Mouse (Mus musculus) cerebellum, adult 2 months (tissue): ENCODE measurements around the gene Coro1a. TPM values are rescaled to one million over a fixed set of nuclear protein-coding genes. Genes with fewer than 3 reads are reported as not detected.
"Not testable (repeated sequence)": the region's sequence is repeated elsewhere in the genome, so short reads cannot be mapped to it uniquely, and the experiment has no call there.

Experiments used
- DNase-seq, 2 experiments: peaks; one replicate each; pipeline ENCODE4 v3.0.0; 2021
- H3K27ac ChIP-seq: fragments of 200-500 bp; 2 replicates; pipeline ENCODE4 v1.5.1; 2012; ENCODE audit warnings: low read length, control low read depth, inconsistent platforms; ENCODE audit not compliant: insufficient read depth
- H3K27me3 ChIP-seq: fragments of 200-500 bp; 2 replicates; pipeline ENCODE4 v1.6.1; 2012; ENCODE audit warnings: inconsistent platforms, mild to moderate bottlenecking, low read length, moderate library complexity; ENCODE audit not compliant: control insufficient read depth, insufficient read depth
- H3K4me1 ChIP-seq: fragments of 200-500 bp; 2 replicates; pipeline ENCODE4 v1.6.1; 2011; ENCODE audit warnings: low read length; ENCODE audit not compliant: control insufficient read depth, insufficient read depth
- H3K4me3 ChIP-seq: fragments of 200-500 bp; replicated peaks from 2 replicates; pipeline ENCODE3; 2011; ENCODE audit warnings: mild to moderate bottlenecking, low read depth, low read length, control low read depth; ENCODE audit not compliant: insufficient read depth
- CTCF ChIP-seq: fragments of 200-500 bp; IDR thresholded peaks from 2 replicates; pipeline ENCODE4 v1.5.1; 2011; ENCODE audit warnings: low read depth, mild to moderate bottlenecking, control low read depth, low read length, moderate library complexity, borderline replicate concordance; ENCODE audit not compliant: insufficient read depth
- POLR2A ChIP-seq: fragments of 200-500 bp; IDR thresholded peaks from 2 replicates; pipeline ENCODE4 v1.6.1; 2011; ENCODE audit warnings: low read length, control low read depth, borderline replicate concordance; ENCODE audit not compliant: insufficient read depth
- WGBS: fragments of 180-500 bp; shearing (Covaris S2); methylation state at CpG from one replicate; pipeline ENCODE4 v1.1.7; 2018; 5-methylcytosine and 5-hydroxymethylcytosine counted together
- polyA plus RNA-seq: library from polyadenylated mRNA; depleted of rRNA; stranded (reverse); fragments of >200 nt; gene quantifications from 2 replicates; pipeline ENCODE4 v1.2.3, GENCODE M21; 2012

Gene Coro1a
- polyA plus RNA-seq, 1 experiment: 110 TPM

DNA sequence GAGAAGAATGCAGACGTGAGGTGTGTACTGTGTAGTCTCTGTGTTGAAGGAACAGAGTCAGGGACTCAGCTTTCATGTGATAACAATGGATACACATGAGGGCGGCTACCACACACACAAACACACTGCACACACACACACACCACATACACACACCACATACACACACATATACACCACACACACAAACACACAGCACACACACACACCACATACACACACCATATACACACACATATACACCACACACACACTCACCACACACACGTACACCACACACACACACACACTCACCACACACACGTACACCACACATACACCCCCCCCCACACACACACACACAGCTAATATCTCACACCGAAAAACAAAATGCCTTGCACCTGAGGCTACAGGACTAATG is 33.9 kb upstream of the Coro1a start:
- DNase-seq: no peak
- H3K4me3 ChIP-seq: no peak overlapping the region
- no peaks in the 10 kb centered on the region for H3K4me1 ChIP-seq
- 88% methylated on average over 5 of the region's 5 CpGs for WGBS
- H3K27me3 ChIP-seq: no peaks in the 10 kb centered on the region
- no peak overlapping the region for H3K27ac ChIP-seq
- TF ChIP-seq POLR2A: no peak
- no peak for TF ChIP-seq CTCF

DNA sequence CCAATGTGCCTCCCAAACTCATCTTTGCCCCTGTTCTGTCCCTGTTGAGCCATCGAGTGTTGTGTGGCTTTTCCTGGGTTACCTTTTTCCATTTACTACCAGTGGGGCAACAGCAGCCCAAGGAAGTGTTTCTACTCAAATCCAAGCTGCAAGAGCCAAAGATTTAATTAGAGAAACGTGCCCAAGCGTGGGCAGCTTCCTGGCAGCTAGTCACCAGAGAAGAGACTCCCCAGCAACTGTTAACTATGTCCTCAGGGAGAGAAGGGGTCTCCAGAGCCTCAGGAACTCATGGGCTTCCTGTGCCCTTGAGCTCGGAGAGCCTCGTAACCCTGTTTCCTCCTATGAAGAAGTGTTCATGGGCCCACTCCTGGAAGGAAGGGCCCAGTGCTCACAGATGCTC is 33.4 kb upstream of the Coro1a start:
- H3K4me3 ChIP-seq: no peak overlapping the region
- WGBS: 59% methylated on average over 5 of the region's 5 CpGs
- TF ChIP-seq CTCF (no peak), POLR2A (no peak)

DNA sequence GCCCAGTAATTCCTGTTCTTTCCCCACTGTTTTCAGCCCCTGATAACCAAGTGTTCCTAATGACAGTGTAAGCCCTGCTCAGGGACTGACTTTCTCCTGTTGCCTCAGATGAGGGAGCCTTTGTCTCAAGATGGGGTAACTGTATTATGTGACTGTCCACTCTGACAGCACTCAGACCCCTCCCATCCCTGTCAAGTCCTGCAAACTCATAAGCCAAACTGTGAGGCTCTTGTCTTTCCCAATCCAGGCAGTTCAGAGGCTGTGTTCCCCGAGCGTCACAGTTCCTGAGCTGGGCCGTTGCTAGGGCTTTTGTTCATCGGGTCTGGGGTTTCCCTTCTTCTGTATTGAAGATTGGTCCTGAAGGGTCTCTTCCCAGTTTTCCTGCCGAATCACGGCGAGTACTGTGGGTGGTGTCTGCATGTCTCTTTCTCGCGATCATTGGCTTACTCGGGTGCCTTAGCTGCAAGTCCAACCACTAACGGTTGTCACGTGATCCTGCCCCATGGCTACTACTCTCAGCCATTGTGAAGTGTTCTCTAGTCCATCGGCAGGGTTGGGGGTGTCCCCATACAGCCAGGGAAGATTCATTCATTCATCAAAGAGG is 32.6 kb upstream of the Coro1a start:
- Histone ChIP-seq H3K27me3 (no peaks in the 10 kb centered on the region), H3K4me3 (peak overlapping the region; percentile 4), H3K27ac (no peak overlapping the region), H3K4me1 (no peaks in the 10 kb centered on the region)
- WGBS: 48% methylated on average over 13 of the region's 13 CpGs
- DNase-seq: no peak
- TF ChIP-seq CTCF (no peak), POLR2A (no peak)

More for the DNA sequence above, 33.4 kb upstream of the Coro1a start:
- DNase-seq: no peak
- H3K27me3 ChIP-seq: no peaks in the 10 kb centered on the region
- H3K27ac ChIP-seq: no peak overlapping the region
- H3K4me1 ChIP-seq: no peaks in the 10 kb centered on the region

DNA sequence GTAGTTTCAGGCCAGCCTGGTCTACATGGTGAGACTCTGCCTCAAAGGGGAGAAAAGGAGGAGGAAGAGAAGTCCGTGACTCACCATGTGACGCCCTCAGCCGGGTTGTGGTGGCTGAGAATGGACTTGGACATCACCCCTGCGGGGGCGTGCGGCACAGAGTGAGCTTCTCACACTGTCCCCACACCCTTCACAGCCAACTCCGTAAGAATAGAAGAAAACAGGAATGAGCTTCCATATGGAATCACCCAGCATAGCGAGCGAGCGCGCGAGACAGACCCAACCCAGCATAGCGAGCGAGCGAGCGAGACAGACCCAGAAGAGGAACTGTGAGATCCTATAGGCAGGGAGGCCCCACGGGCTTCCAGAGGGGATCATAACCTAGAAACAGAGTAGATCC is 32.0 kb upstream of the Coro1a start:
- Histone ChIP-seq H3K27ac (no peak overlapping the region), H3K27me3 (no peaks in the 10 kb centered on the region), H3K4me3 (no peak overlapping the region), H3K4me1 (no peaks in the 10 kb centered on the region)
- WGBS: 63% methylated on average over 17 of the region's 17 CpGs
- TF ChIP-seq CTCF (no peak), POLR2A (no peak)
- no peak for DNase-seq

DNA sequence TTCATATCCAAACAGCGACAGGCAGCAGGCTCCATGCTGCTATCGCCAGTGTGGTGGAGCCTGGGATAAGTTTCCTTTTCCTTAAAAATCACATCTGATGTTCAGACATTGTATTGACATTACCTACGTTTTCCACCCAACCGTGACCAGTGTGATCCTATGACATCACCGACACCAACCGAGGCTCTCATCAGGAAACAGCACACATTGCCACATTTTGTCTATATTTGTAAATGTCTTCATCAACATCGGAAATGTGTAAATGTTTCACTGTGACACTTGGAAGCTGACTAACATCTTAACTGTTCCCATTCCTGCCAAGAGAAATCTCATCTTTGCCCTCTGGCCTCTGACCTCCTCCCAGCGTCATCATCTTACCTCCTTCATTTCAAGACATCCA is 28.5 kb upstream of the Coro1a start:
- Histone ChIP-seq H3K4me3 (no peak overlapping the region), H3K27me3 (no peaks in the 10 kb centered on the region), H3K4me1 (no peaks in the 10 kb centered on the region), H3K27ac (no peak overlapping the region)
- TF ChIP-seq POLR2A: no peak
- TF ChIP-seq CTCF: no peak
- 83% methylated on average over 8 of the region's 8 CpGs for whole genome bisulfite sequencing
- no peak for DNase-seq

DNA sequence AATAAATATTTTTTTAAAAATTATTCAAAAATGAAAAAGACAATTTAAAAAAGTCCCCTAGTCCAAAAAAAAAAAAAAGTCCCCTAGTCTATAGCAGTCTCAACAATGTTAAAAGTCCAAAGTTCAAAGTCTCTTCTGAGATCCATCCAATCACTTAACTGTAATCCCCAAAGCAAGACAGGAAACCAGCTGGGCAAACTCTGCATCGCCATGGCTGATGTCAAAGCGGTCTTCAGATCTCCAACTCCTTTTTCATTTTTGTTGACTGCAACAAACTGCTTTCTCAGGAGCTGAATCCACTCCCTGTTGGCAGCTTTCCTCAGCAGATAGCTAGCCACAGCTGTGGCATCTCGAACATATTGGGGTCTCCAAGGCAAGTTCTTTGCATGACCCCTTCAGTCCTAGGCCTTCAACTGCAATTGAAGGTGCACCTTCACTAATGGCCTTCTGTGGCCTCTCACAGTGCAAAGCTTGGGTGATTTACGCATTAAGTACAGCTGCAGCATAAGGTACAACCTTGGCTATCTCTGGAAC is 22.7 kb upstream of the Coro1a start:
- not testable (repeated sequence) for H3K4me1 ChIP-seq
- WGBS: 81% methylated on average over 4 of the region's 4 CpGs

DNA sequence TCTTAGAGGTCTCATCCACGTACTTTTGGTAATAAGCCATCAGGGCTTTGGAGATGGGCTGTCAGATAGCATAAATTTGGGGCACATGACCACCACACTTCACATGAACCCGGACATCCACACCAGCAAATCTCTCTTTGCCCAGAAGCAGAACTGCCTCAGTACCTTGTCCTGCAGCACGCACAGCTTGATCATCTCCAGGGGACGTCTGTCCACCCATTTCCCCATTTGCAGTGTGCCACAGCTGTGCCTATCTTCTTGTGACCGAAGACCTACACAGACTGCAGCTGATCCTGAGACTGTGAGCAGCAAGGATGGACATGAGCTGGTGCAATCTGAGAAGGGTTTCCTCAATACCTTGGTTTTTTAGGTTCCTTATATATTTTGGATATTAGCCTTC is 18.1 kb upstream of the Coro1a start:
- Histone ChIP-seq H3K4me1 (no peaks in the 10 kb centered on the region), H3K27ac (no peak overlapping the region), H3K4me3 (no peak overlapping the region), H3K27me3 (no peaks in the 10 kb centered on the region)
- WGBS: 78% methylated on average over 5 of the region's 5 CpGs
- no peak for TF ChIP-seq CTCF
- TF ChIP-seq POLR2A: no peak
- no peak for DNase-seq

More for the DNA sequence above, 22.7 kb upstream of the Coro1a start:
- not testable (repeated sequence) for H3K4me3 ChIP-seq, H3K27ac ChIP-seq, DNase-seq, H3K27me3 ChIP-seq

DNA sequence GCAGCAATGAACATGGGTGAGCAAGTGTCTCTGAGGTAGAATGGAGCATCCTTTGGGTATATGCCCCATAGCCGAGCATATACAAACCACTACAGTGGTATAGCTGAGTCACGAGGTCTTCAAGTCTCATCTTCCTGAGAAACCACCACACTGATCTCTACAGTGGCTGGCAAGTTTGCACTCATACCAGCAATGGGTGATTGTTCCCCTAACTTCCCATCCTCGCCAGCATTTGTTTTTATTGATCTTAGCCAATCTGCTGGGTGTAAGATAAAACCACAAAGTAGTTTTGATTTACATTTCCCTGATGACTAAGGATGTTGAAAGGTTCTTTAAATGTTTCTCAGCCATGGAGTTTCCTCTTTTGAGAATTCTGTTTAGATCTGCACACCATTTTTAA is 17.5 kb upstream of the Coro1a start:
- no peak overlapping the region for H3K27ac ChIP-seq
- H3K27me3 ChIP-seq: no peaks in the 10 kb centered on the region
- H3K4me3 ChIP-seq: no peak overlapping the region
- TF ChIP-seq POLR2A: no peak
- TF ChIP-seq CTCF: no peak
- H3K4me1 ChIP-seq: no peaks in the 10 kb centered on the region
- 73% methylated on average over 3 of the region's 3 CpGs for WGBS
- DNase-seq: no peak

DNA sequence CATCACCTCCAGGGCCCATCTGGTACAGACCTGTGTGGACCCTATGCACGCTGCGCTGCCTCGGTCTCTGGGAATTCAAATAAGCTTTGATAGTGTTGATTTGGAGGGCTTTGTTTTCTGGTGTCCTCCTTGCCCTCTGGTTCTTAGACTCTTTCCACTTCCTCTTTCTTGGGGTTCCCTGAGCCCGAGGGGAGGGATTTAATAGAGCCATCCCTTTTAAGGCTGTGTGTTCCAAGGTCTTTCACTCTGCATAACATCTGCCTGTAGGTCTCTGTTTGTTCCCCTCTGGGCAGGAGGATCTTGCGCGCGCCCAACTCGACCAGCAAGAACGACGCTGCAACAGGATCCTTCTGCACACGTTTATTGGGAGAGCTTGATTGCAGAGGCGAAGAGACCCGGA is 14.0 kb upstream of the Coro1a start:
- TF ChIP-seq POLR2A (no peak), CTCF (no peak)
- Histone ChIP-seq H3K4me3 (no peak overlapping the region), H3K4me1 (no peaks in the 10 kb centered on the region), H3K27ac (no peak overlapping the region), H3K27me3 (no peaks in the 10 kb centered on the region)
- DNase-seq: no peak
- WGBS: 92% methylated on average over 13 of the region's 13 CpGs
